Mouse (Mus musculus): ENCODE results near the gene Slc35b1. TPM values are rescaled to one million over a fixed set of nuclear protein-coding genes. Genes with fewer than 3 reads are reported as not detected.

Gene Slc35b1
- polyA plus RNA-seq, 1 experiment from 2014 or later, result 108 TPM

DNA sequence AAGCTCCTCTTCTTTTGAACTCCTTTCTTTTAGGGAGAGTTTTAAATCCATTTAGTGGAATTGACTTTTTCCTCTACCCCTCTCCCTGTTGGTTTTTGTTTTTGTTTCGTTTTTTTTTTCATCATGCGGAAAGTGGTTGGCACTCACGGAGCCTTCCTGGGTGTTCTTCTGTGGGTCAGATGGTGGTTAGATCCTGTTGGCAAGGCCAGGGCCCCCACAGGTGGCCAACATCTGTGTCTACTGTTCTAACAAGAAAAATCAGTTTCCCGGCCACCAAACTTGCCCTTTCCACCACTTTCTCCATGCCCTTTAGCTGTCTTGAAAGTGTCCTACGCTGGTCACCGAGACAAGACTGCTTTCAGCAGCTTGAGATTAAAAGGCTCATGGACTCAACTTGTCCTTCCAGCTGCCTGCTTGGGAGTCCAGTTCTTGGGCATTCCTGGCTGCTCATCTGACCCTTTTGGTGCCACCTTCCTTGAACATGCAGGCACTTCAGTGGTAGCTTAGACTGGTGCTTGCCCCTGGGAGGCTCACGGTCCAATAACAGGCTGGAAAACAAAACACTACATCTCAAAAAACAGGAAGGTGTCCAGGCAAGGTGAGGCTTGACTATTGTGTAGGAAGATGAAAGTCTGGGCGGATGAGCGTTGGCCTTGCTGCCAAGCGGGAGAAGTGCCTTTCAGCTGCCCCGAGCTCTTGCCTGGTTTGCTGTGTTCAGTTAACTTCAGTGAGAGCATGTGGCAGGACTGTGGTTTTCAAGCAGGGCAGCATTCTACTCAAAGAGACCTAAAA, 8.4 kb downstream of the Slc35b1 start:
- Histone ChIP-seq H3K9ac (ENCODE audit: low read depth, low read length) (peak overlapping the region; percentile 1; the same call in 1 of the 2 replicates), H3K36me3 (ENCODE audit: control insufficient read depth, insufficient read depth, low read length) (peaks cover 39% of the 10 kb centered on the region), H3K4me1 (ENCODE audit: control insufficient read depth, insufficient read depth, low read length) (peaks cover 6% of the 10 kb centered on the region; the same call in 1 of the 2 replicates), H3K4me2 (ENCODE audit: low read depth, low read length) (no peak overlapping the region), H3K27ac (replicated peaks; ENCODE audit: low read depth, low read length) (peak overlapping the region; percentile 56), H3K4me3 (ENCODE audit: low read depth, low read length) (no peak overlapping the region), H3K9me3 (ENCODE audit: control insufficient read depth, low read length) (no peaks in the 10 kb centered on the region), H3K27me3 (replicated peaks; ENCODE audit: control insufficient read depth, insufficient read depth, low read length) (no peaks in the 10 kb centered on the region)
- WGBS, result 54% methylated on average over 11 of the region's 11 CpGs
- no peak for ATAC-seq (ENCODE audit: low read depth)
- DNase-seq (ENCODE audit: low spot score), result no peak

DNA sequence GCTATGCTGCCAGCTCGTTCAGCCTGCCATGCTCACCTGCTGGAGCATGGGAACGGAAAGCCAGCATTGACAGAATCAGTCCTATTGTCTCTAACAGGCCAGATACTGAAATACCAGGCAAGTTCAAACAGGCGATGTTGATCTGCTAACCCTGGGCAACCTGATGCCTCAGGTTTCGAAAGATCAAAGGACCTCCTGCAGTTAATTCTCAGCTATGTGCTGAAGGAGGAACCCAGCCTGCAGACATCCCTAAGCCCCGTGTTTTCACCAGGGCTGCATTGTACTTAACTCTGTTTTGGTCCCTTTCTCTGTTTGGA, 9.0 kb downstream of the Slc35b1 start:
- Histone ChIP-seq H3K4me2 (ENCODE audit: low read depth, low read length) (no peak overlapping the region), H3K36me3 (ENCODE audit: control insufficient read depth, insufficient read depth, low read length) (peaks cover 33% of the 10 kb centered on the region), H3K4me1 (ENCODE audit: control insufficient read depth, insufficient read depth, low read length) (peaks cover 10% of the 10 kb centered on the region; the same call in 1 of the 2 replicates), H3K27me3 (replicated peaks; ENCODE audit: control insufficient read depth, insufficient read depth, low read length) (no peaks in the 10 kb centered on the region), H3K9me3 (ENCODE audit: control insufficient read depth, low read length) (no peaks in the 10 kb centered on the region), H3K27ac (replicated peaks; ENCODE audit: low read depth, low read length) (peak overlapping the region; percentile 56), H3K4me3 (ENCODE audit: low read depth, low read length) (no peak overlapping the region), H3K9ac (ENCODE audit: low read depth, low read length) (no peak overlapping the region)
- DNase-seq (ENCODE audit: low spot score), result peak; percentile 76
- ATAC-seq (ENCODE audit: low read depth), result peak; percentile 56; the same call in 1 of the 2 replicates
- 22% methylated on average over 5 of the region's 5 CpGs for WGBS

DNA sequence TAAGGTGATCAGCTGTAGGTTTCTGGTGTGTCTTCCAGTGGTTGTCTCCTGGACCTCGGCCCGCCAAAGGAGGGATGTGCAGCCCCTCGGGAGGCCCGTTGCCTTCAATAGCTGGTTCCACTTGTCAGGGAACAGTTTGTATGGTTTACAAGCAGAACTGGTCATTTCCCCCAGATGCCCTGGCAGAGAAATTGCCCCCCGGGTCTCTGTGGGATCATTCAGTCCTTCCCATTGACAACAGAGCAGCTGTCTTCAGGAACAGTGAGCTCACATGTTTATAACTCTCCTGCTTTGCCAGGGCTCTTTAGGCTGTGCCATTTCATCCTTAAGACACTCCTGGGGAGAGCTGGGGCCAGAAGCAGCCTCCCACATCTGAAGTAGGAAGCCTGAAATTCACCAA, 9.6 kb downstream of the Slc35b1 start:
- DNase-seq (ENCODE audit: low spot score) (no peak), ATAC-seq (ENCODE audit: low read depth) (no peak)
- Histone ChIP-seq H3K27me3 (replicated peaks; ENCODE audit: control insufficient read depth, insufficient read depth, low read length) (no peaks in the 10 kb centered on the region), H3K36me3 (ENCODE audit: control insufficient read depth, insufficient read depth, low read length) (peaks cover 27% of the 10 kb centered on the region), H3K4me3 (ENCODE audit: low read depth, low read length) (no peak overlapping the region), H3K4me1 (ENCODE audit: control insufficient read depth, insufficient read depth, low read length) (peaks cover 10% of the 10 kb centered on the region; the same call in 1 of the 2 replicates), H3K9me3 (ENCODE audit: control insufficient read depth, low read length) (no peaks in the 10 kb centered on the region), H3K27ac (replicated peaks; ENCODE audit: low read depth, low read length) (no peak overlapping the region), H3K4me2 (ENCODE audit: low read depth, low read length) (no peak overlapping the region), H3K9ac (ENCODE audit: low read depth, low read length) (0 out of 2 replicates have a peak overlapping the region, but pooled peaks have one; percentile 22)
- WGBS, result 54% methylated on average over 5 of the region's 5 CpGs

DNA sequence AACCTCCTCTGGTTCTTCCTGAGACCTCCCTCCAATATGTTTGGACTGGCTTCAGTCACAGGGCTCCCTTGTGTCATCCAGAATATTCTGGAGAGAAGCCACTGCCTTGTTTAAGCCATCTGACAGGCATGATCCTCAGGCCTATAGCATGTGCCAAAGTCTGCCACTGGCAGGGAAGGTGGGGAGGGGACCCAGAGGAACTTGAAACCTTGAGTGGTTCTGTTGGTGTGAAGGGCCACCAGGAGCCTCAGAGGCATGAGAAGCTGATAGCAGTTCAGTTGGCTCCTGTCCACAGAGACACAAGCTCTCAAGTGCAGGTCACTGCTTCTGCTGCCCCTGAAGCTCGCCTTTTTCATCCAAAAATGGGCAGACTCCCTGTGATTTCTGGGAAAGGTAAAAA, 12.1 kb downstream of the Slc35b1 start:
- Histone ChIP-seq H3K9me3 (ENCODE audit: control insufficient read depth, low read length) (no peaks in the 10 kb centered on the region), H3K4me1 (ENCODE audit: control insufficient read depth, insufficient read depth, low read length) (peaks cover 10% of the 10 kb centered on the region; the same call in 1 of the 2 replicates), H3K4me2 (ENCODE audit: low read depth, low read length) (no peak overlapping the region), H3K9ac (ENCODE audit: low read depth, low read length) (no peak overlapping the region), H3K27me3 (replicated peaks; ENCODE audit: control insufficient read depth, insufficient read depth, low read length) (no peaks in the 10 kb centered on the region), H3K36me3 (ENCODE audit: control insufficient read depth, insufficient read depth, low read length) (peaks cover 2% of the 10 kb centered on the region; the same call in 1 of the 2 replicates), H3K4me3 (ENCODE audit: low read depth, low read length) (no peak overlapping the region), H3K27ac (replicated peaks; ENCODE audit: low read depth, low read length) (no peak overlapping the region)
- 47% methylated on average over 1 of the region's 1 CpGs for WGBS
- ATAC-seq (ENCODE audit: low read depth) (no peak), DNase-seq (ENCODE audit: low spot score) (no peak)

DNA sequence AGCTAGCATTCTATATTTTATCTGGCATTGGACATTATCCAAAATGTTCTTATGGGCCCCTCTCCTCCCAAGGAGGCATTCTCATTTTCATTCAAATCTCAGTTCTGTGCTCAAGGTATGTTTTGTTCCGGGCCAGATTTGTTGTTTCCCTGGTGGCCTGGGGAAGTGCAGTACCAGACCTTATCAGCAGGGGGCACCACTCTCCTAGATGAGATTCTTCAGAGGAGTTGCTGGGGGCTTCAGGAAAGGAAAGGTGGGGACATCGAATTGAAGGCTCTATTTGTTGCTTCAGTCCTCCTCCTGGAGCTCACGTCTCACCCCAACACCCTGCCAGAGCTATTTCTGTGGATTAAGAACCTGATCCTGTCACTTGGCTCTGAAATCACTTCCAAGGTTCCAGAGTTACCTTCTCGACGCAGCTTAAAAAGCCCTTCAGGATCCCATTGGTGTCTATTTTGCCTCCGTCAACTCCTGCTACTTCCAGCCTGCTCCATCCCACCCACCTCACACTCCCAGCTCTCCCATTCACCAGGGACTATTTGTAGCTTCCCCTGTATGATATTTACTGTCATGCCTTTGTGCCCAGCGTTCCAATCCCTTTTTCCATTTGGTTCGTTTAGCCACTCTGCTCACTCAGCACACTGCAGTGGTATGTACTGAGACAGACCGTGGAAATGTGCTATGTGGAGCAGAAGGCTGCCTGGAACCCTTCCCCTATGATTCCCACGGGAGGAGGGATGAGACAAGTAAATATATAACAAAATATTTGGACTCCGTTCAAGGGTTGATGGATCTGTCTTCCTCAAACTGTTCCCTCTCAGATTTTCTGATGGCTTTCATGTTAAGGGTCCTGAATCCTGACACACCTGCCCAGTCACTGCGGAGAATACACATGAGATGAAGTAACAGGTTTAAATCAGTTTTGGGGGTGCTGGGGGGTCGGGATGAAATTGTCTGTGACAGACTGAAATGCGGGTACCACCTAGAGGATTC, 13.6 kb downstream of the Slc35b1 start:
- DNase-seq (ENCODE audit: low spot score) (peak; percentile 56), ATAC-seq (ENCODE audit: low read depth) (no peak)
- H3K27me3 ChIP-seq (replicated peaks; ENCODE audit: control insufficient read depth, insufficient read depth, low read length), result no peaks in the 10 kb centered on the region
- H3K36me3 ChIP-seq (ENCODE audit: control insufficient read depth, insufficient read depth, low read length), result no peaks in the 10 kb centered on the region
- WGBS, result 54% methylated on average over 14 of the region's 14 CpGs
- no peak overlapping the region for H3K4me3 ChIP-seq (ENCODE audit: low read depth, low read length)
- H3K4me2 ChIP-seq (ENCODE audit: low read depth, low read length), result no peak overlapping the region
- no peak overlapping the region for H3K27ac ChIP-seq (replicated peaks; ENCODE audit: low read depth, low read length)
- no peaks in the 10 kb centered on the region for H3K9me3 ChIP-seq (ENCODE audit: control insufficient read depth, low read length)
- H3K9ac ChIP-seq (ENCODE audit: low read depth, low read length), result no peak overlapping the region
- H3K4me1 ChIP-seq (ENCODE audit: control insufficient read depth, insufficient read depth, low read length), result peaks cover 4% of the 10 kb centered on the region; the same call in 1 of the 2 replicates

DNA sequence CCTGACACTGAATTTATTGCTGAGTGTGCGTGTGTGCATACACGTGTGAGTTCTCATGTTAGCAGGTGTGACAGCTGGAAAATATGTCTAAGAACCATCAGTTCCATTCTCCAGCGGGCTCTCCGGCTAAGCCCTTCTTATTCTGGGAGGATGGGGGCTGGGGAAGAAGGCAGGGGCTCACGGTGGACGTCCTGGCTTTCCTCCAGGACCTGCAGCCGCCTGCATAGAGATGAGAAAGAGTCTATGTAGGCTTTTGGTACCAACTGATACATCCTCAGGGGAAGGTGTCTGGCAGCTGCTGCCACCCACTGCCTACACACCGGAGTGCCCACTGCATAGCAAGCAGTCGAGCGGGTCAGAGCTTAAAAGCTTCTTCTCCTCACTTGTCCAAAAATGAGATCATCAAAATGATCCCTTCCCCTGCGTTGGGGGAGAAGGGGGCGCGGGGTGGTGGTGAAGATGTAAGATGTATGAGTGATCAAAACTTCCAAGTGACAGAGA, 15.1 kb downstream of the Slc35b1 start:
- Histone ChIP-seq H3K9ac (ENCODE audit: low read depth, low read length) (no peak overlapping the region), H3K4me3 (ENCODE audit: low read depth, low read length) (no peak overlapping the region), H3K9me3 (ENCODE audit: control insufficient read depth, low read length) (no peaks in the 10 kb centered on the region), H3K4me1 (ENCODE audit: control insufficient read depth, insufficient read depth, low read length) (peaks cover 4% of the 10 kb centered on the region; the same call in 1 of the 2 replicates), H3K27ac (replicated peaks; ENCODE audit: low read depth, low read length) (no peak overlapping the region), H3K4me2 (ENCODE audit: low read depth, low read length) (no peak overlapping the region), H3K27me3 (replicated peaks; ENCODE audit: control insufficient read depth, insufficient read depth, low read length) (no peaks in the 10 kb centered on the region), H3K36me3 (ENCODE audit: control insufficient read depth, insufficient read depth, low read length) (no peaks in the 10 kb centered on the region)
- DNase-seq (ENCODE audit: low spot score) (no peak), ATAC-seq (ENCODE audit: low read depth) (no peak)
- 72% methylated on average over 13 of the region's 13 CpGs for WGBS

DNA sequence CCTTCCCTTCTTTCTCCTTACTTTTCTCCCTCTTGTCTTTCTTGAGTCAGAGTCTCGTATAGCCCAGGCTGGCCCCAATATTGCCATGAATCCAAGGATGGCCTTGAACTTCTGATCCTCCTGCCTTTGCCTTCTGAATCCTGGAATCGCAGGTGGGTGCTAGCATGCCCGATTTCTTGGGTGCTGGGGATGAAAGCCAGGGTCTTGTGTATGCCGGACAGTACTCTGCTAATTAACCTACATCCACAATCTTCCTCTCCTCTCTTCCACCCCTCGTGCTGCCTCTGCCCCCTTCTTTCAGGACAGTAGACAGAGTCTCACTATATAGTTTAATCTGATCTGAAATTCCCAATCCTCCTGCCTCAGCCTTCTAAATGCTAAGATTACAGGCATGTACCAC, 17.1 kb downstream of the Slc35b1 start:
- H3K9me3 ChIP-seq (ENCODE audit: control insufficient read depth, low read length), result no peaks in the 10 kb centered on the region
- 91% methylated on average over 5 of the region's 5 CpGs for WGBS
- H3K4me1 ChIP-seq (ENCODE audit: control insufficient read depth, insufficient read depth, low read length), result peaks cover 4% of the 10 kb centered on the region; the same call in 1 of the 2 replicates
- H3K27ac ChIP-seq (replicated peaks; ENCODE audit: low read depth, low read length), result no peak overlapping the region
- no peaks in the 10 kb centered on the region for H3K27me3 ChIP-seq (replicated peaks; ENCODE audit: control insufficient read depth, insufficient read depth, low read length)
- no peaks in the 10 kb centered on the region for H3K36me3 ChIP-seq (ENCODE audit: control insufficient read depth, insufficient read depth, low read length)
- no peak overlapping the region for H3K9ac ChIP-seq (ENCODE audit: low read depth, low read length)
- H3K4me3 ChIP-seq (ENCODE audit: low read depth, low read length), result no peak overlapping the region
- H3K4me2 ChIP-seq (ENCODE audit: low read depth, low read length), result no peak overlapping the region
- DNase-seq (ENCODE audit: low spot score), result no peak
- no peak for ATAC-seq (ENCODE audit: low read depth)

DNA sequence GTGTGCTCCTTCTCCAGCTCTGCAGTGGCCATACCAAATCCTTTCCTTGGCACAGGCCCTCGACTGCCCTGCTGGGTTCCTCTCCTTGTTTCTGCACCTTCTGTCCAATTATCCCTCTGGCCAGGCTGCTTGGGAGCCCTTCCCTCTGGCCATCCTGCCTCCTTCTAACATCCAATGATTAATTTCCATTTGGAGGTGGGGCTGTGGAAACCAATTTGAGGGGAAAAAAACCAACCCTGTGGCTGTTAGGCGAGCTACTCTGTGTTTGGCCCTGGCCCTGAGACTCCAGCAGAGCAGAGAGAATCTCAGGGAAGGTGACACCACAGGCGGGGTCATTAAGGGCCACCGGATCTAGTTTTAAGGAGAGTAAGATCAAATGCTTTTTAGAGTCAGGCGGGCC, 17.7 kb downstream of the Slc35b1 start:
- ATAC-seq (ENCODE audit: low read depth) (no peak), DNase-seq (ENCODE audit: low spot score) (no peak)

More for the DNA sequence above, 17.7 kb downstream of the Slc35b1 start:
- Histone ChIP-seq H3K9me3 (ENCODE audit: control insufficient read depth, low read length) (no peaks in the 10 kb centered on the region), H3K27me3 (replicated peaks; ENCODE audit: control insufficient read depth, insufficient read depth, low read length) (no peaks in the 10 kb centered on the region), H3K4me3 (ENCODE audit: low read depth, low read length) (no peak overlapping the region), H3K27ac (replicated peaks; ENCODE audit: low read depth, low read length) (no peak overlapping the region), H3K4me1 (ENCODE audit: control insufficient read depth, insufficient read depth, low read length) (peaks cover 4% of the 10 kb centered on the region; the same call in 1 of the 2 replicates), H3K9ac (ENCODE audit: low read depth, low read length) (no peak overlapping the region), H3K4me2 (ENCODE audit: low read depth, low read length) (no peak overlapping the region), H3K36me3 (ENCODE audit: control insufficient read depth, insufficient read depth, low read length) (no peaks in the 10 kb centered on the region)
- WGBS, result 20% methylated on average over 5 of the region's 5 CpGs

Measured in embryonic facial prominence, embryonic 14.5 days (tissue).